Mouse (Mus musculus) intestine, embryonic 16.5 days (tissue): ENCODE measurements around the gene Mup5. TPM values are rescaled to one million over a fixed set of nuclear protein-coding genes. Genes with fewer than 3 reads are reported as not detected.
"Not testable (repeated sequence)": the region's sequence is repeated elsewhere in the genome, so short reads cannot be mapped to it uniquely, and the experiment has no call there.

Source experiments
- ATAC-seq: fragments of 200-750 bp; cut with Nextera tagmentation; 2 replicates; pipeline ENCODE4 v1.8.0; 2017; ENCODE audit warnings: moderate TSS enrichment, moderate library complexity
- H3K27ac ChIP-seq: fragments of 300-500 bp; sonication (generic); 2 replicates; pipeline ENCODE4 v1.5.1; 2014; ENCODE audit warnings: mild to moderate bottlenecking, low read length
- H3K27me3 ChIP-seq: fragments of 300-500 bp; sonication (generic); replicated peaks from 2 replicates; pipeline ENCODE4 v1.6.1; 2014; ENCODE audit warnings: low read length, control low read depth, mixed read lengths; ENCODE audit not compliant: control insufficient read depth, insufficient read depth
- H3K36me3 ChIP-seq: fragments of 300-500 bp; sonication (generic); 2 replicates; pipeline ENCODE4 v1.6.1; 2014; ENCODE audit warnings: low read length, control low read depth; ENCODE audit not compliant: control insufficient read depth, insufficient read depth
- H3K4me1 ChIP-seq: fragments of 300-500 bp; sonication (generic); 2 replicates; pipeline ENCODE4 v1.6.1; 2014; ENCODE audit warnings: low read length, control low read depth, mixed read lengths; ENCODE audit not compliant: control insufficient read depth, insufficient read depth
- H3K4me2 ChIP-seq: fragments of 300-500 bp; sonication (generic); 2 replicates; pipeline ENCODE4 v1.6.1; 2014; ENCODE audit warnings: low read depth, low read length, control low read depth
- H3K4me3 ChIP-seq: fragments of 300-500 bp; sonication (generic); 2 replicates; pipeline ENCODE4 v1.5.1; 2014; ENCODE audit warnings: mild to moderate bottlenecking, low read length
- H3K9ac ChIP-seq: fragments of 300-500 bp; sonication (generic); 2 replicates; pipeline ENCODE4 v1.6.1; 2014; ENCODE audit warnings: low read depth, low read length
- H3K9me3 ChIP-seq: fragments of 300-500 bp; sonication (generic); 2 replicates; pipeline ENCODE4 v1.6.1; 2016; ENCODE audit warnings: low read length, control low read depth; ENCODE audit not compliant: control insufficient read depth
- WGBS: fragments of 180-500 bp; shearing (Covaris S2); extraction: QIAGEN DNeasy Blood & Tissue Kit; methylation state at CpG from one replicate; pipeline ENCODE4 v1.1.7; 2014; 5-methylcytosine and 5-hydroxymethylcytosine counted together
- polyA plus RNA-seq: library from polyadenylated mRNA; unstranded; fragments of >200 nt; fragmentation: Nextera tagmentation; extraction: Ambion mirVana; gene quantifications from 2 replicates; pipeline ENCODE4 v1.2.1, GENCODE M21; 2015

Mup5 gene
- polyA plus RNA-seq = not detected in 2 replicates

DNA sequence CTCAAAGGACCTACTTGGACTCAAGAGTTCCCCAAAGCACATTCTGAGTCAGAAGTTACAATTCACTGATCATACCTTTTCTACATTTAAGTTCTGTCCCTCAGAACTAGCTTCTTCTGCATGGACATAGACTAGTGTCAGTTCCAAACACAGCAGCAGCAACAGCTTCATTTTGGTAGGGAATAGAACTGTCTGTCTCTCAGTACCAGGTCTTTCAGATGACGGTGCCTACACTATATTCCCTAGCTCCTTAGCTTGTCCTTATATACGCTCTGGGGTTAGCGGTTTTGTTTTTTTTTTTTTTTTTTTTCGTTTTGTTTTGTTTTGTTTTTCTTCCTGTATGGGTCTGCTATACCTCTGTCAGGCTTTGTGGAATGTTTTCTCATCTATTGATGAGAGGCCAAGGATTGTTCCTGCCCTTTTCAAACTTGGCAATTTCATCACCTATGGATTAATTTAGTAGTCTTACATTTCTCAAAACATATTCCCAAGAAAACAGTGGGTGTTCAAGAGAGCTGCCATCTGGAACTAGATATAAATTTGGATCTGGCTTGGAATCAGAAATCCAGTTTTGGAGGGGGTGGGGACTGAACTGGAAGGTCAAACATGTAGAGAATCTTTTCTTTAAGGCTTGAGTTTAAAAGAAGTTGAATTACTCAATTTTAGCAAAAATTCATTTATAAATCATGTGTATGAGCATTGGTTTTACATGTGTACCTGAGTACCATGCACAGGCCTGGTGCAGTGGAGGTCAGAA lies at the start of gene Mup5:
Mup5 (minus strand) TSS at position 282 of the 757 bp plus-strand sequence.
- H3K27ac ChIP-seq = no peak within 1 kb of the TSS
- H3K4me2 ChIP-seq = no peak within 1 kb of the TSS
- H3K36me3 ChIP-seq = no peaks in the 10 kb centered on the region
- ATAC-seq = no peak
- H3K27me3 ChIP-seq = no peaks in the 10 kb centered on the region
- H3K9me3 ChIP-seq = no peaks in the 10 kb centered on the region
- no peaks in the 10 kb centered on the region for H3K4me1 ChIP-seq
- 68% methylated on average over 4 of the region's 4 CpGs for WGBS
- no peak within 1 kb of the TSS for H3K4me3 ChIP-seq
- no peak within 1 kb of the TSS for H3K9ac ChIP-seq

DNA sequence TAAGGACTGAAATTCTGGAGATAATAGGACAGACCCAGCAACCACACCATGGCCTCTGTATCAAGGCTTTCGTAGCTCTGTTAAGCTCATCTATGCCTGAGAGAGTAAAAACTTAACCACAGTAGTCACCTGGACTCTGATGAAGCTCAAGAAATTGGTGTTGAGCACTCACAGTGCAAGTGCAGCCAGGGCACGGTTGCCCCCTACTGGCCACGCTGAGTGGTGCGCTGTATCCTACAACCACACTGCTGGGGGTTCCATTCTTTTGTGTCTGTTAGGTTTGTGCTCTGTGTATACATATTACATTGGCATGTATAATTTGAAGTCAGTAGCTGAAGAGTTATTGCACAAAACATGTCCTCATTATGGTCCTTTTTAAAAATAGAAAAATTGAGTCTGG lies 23.1 kb upstream of the Mup5 start:
- no peak for ATAC-seq
- 49% methylated on average over 4 of the region's 4 CpGs for WGBS

DNA sequence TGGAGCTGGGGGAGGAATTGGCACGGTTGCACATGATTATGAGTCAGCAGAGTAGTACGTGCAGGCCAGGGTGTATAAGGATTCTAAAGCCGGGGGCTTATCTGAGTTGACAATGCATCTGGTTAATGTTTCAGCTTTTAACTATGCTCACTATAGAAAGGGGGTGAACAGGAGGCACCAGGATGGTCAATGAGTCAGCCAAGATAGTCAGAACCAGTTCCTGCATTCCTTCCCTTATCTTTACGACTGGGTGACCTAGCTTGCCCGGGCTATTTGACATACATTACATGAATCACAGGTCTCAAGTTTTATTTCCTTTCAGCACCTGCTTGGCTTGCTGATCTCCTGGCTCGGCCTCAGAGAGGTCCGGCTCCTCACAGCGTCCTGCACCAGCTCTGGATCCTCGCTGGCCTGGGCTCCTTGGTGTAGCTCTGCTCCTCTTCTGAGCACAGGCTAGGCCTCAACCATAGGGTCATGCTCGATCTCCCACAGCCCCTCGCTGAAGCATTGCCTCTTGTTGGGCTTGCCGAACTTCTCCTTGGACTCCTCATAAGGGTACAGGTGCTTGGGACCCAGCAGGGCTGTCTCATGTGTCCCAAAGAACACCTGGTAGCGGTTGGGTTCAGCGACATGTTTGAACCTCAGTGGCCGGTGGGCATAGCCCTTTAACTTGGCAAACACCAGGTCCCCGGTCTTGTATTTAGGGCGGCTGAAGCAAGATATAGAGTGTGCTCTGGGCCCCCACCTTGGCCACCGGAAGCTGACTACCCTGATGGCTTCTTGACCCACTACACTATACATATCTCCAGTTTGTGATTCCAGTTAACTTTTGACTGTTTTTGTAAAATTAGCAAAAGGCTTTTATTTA lies 21.0 kb upstream of the Mup5 start:
- Histone ChIP-seq H3K27me3 (no peaks in the 10 kb centered on the region), H3K27ac (peak overlapping the region; percentile 64), H3K36me3 (no peaks in the 10 kb centered on the region), H3K4me3 (no peak overlapping the region), H3K9me3 (no peaks in the 10 kb centered on the region), H3K4me2 (no peak overlapping the region), H3K4me1 (no peaks in the 10 kb centered on the region), H3K9ac (no peak overlapping the region)
- ATAC-seq = peak; percentile 97
- 65% methylated on average over 18 of the region's 18 CpGs for WGBS

More for the DNA sequence above, 23.1 kb upstream of the Mup5 start:
- Histone ChIP-seq H3K4me2 (no peak overlapping the region), H3K4me1 (no peaks in the 10 kb centered on the region), H3K9ac (no peak overlapping the region), H3K36me3 (no peaks in the 10 kb centered on the region), H3K27ac (no peak overlapping the region), H3K4me3 (no peak overlapping the region), H3K27me3 (no peaks in the 10 kb centered on the region), H3K9me3 (no peaks in the 10 kb centered on the region)

DNA sequence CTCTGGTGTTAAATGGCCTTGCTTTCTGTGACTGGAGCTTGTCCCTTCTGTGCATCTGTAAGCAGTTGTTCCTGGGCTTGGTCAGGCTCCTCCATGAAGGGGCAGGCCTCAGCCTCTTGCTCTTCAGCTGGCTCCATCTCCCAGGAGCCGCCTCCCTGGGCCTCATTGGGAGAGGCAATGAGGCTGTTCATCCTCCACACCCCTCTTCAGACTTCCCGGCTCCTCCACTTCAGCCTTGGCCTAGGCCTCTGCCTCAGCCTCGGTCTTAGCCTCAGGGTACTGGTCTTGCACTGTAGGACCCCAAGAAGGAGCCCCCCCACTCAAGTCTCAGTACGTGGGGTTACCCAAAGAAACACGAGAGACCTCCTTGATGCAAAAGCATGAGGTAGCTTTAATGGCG lies 20.3 kb upstream of the Mup5 start:
- H3K4me1 ChIP-seq = no peaks in the 10 kb centered on the region
- H3K9me3 ChIP-seq = no peaks in the 10 kb centered on the region
- H3K9ac ChIP-seq = no peak overlapping the region
- peak; percentile 64 for ATAC-seq
- no peak overlapping the region for H3K4me2 ChIP-seq
- H3K27ac ChIP-seq = peak overlapping the region; percentile 64
- H3K36me3 ChIP-seq = no peaks in the 10 kb centered on the region
- 84% methylated on average over 6 of the region's 6 CpGs for WGBS
- H3K27me3 ChIP-seq = no peaks in the 10 kb centered on the region
- no peak overlapping the region for H3K4me3 ChIP-seq

DNA sequence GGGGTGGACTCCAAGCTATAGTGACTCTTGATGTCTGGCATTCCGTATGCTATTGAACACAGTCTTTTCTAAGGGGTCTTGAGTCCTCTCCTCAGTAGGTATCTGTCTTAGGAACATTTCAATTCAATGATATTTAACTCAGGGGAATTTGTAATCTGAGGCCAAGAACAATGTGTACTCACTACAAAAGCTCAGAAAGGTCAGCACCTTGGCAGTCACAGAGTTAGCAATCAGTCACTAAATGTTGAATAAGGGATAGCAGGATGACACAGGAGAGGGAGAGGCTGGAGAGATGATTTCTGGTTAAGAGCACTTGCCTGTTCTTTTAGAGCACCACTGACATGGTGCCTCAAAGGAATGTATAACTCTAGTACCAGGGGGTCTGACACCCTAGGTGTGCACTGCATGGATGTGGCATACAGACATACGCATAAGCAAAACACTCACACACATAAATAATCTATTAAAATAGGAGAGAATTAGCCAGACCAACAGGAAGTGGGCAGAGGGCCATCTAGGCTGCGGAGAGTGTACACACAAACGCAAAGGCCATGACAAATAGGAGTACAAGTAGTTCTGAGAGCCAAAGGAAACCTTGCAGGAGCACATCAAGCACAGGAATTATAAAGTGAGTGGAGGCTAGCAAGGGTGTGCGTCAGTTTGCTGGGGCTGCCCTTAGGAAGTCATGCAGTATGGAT lies 9.9 kb upstream of the Mup5 start:
- no peak for ATAC-seq
- H3K9me3 ChIP-seq = no peaks in the 10 kb centered on the region
- WGBS = 81% methylated on average over 5 of the region's 5 CpGs
- H3K9ac ChIP-seq = no peak overlapping the region
- no peaks in the 10 kb centered on the region for H3K4me1 ChIP-seq
- H3K36me3 ChIP-seq = no peaks in the 10 kb centered on the region
- H3K27ac ChIP-seq = no peak overlapping the region
- no peaks in the 10 kb centered on the region for H3K27me3 ChIP-seq
- no peak overlapping the region for H3K4me2 ChIP-seq
- H3K4me3 ChIP-seq = no peak overlapping the region

DNA sequence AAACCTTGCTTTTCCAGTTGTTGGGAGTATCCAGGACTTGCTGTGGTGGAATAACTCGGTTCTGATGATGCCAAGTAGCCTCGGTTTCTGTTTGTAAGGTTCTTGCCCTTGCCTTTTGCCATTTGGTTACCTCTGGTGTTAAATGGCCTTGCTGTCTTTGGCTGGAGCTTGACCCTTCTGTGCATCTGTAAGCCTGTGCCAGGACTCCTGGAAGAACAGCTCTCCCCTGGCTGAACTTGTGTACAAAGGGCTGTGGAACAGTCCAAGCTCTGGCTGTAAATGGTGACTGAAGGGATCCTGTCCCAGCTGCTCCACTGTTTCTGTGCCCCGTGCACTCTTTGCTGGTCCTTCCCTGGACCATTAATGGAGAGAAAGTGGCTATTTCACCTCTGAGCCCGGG lies 5.8 kb downstream of the Mup5 start:
- Histone ChIP-seq H3K9me3 (no peaks in the 10 kb centered on the region), H3K9ac (no peak overlapping the region), H3K36me3 (no peaks in the 10 kb centered on the region), H3K27me3 (no peaks in the 10 kb centered on the region), H3K4me1 (no peaks in the 10 kb centered on the region), H3K4me3 (no peak overlapping the region), H3K27ac (no peak overlapping the region), H3K4me2 (no peak overlapping the region)
- 78% methylated on average over 4 of the region's 4 CpGs for WGBS
- no peak for ATAC-seq

DNA sequence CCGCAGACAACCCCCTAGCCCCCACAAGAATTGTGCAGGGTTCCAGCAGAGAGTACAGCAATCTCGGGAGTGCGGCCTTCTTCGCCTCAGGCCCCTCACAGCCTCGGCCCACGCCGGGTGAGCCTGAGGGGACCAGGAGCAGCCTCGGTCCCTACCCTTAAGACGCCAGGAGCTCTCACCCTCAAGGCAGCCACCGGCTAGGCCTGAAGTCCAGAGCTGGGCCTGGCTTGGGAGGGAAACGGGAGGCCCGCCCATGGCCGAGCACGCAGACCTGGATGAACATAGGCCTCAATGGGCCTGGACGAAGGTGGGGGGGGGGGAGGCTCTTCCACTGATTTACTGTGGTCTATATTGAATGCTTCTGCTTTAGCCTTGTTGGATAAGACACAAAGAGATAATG lies 11.8 kb downstream of the Mup5 start:
- Histone ChIP-seq H3K27ac (no peak overlapping the region), H3K4me2 (no peak overlapping the region), H3K4me3 (no peak overlapping the region), H3K9me3 (peaks cover 4% of the 10 kb centered on the region), H3K9ac (no peak overlapping the region), H3K4me1 (no peaks in the 10 kb centered on the region), H3K27me3 (no peaks in the 10 kb centered on the region), H3K36me3 (no peaks in the 10 kb centered on the region)
- 94% methylated on average over 15 of the region's 15 CpGs for WGBS
- no peak for ATAC-seq

DNA sequence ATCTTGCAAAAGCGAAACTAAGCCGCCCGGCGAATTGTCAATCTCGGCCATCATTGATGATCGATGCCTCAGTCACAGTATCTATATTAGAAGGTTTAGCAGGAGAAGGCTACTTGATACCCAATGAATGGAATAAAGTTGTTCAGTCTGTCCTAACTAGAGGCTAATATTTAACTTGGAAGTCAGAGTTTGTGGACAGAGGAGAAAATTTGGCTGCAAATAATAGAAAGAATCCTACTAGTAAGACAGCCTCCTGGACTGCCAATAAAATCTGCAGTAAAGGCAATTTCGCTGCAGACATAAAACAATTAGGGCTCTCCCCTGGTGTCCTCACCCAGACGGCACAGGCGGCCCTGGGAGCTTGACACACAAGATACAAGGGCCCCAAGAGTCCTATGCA lies 12.5 kb downstream of the Mup5 start:
- not testable (repeated sequence) for H3K9ac ChIP-seq, H3K27me3 ChIP-seq, H3K36me3 ChIP-seq, H3K27ac ChIP-seq, H3K9me3 ChIP-seq, ATAC-seq, H3K4me1 ChIP-seq, H3K4me2 ChIP-seq, H3K4me3 ChIP-seq
- WGBS = 86% methylated on average over 9 of the region's 9 CpGs

DNA sequence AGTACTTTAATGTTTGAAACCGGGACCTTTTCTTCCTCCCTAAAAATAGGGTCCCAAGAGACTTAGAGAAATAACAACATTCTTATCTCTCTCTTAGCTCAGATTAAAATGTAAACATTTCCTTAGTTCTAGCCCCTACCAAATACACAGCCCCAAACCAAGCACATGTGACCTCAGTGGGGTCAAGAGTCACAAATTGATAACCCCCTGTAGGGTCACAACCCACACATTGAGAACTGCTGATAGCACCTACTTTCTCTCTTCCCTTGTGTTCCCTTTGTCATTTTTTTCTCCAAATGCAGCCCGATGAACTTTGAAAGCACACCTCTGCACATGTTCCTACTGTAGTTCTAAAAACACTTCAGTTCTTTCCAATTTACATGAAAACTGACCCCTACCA lies 19.4 kb downstream of the Mup5 start:
- H3K9ac ChIP-seq = no peak overlapping the region
- H3K4me2 ChIP-seq = no peak overlapping the region
- 52% methylated on average over 2 of the region's 2 CpGs for WGBS
- no peaks in the 10 kb centered on the region for H3K9me3 ChIP-seq
- no peaks in the 10 kb centered on the region for H3K4me1 ChIP-seq
- H3K27ac ChIP-seq = no peak overlapping the region
- ATAC-seq = no peak
- no peaks in the 10 kb centered on the region for H3K36me3 ChIP-seq
- no peak overlapping the region for H3K4me3 ChIP-seq
- no peaks in the 10 kb centered on the region for H3K27me3 ChIP-seq
